Mouse (Mus musculus) heart, embryonic 14.5 days (tissue): ENCODE measurements around the gene Cdk17. TPM values are rescaled to one million over a fixed set of nuclear protein-coding genes. Genes with fewer than 3 reads are reported as not detected.
A peak's percentile ranks its signal among the peaks of the same experiment; 100 is the strongest.

Experiments
- ATAC-seq: fragments of 200-750 bp; cut with Nextera tagmentation; 2 replicates; pipeline ENCODE4 v1.8.0; 2017; ENCODE audit warnings: low read depth, moderate TSS enrichment; ENCODE audit not compliant: insufficient number of reproducible peaks, insufficient read depth, low FRiP score
- H3K27ac ChIP-seq, 2 experiments: fragments of 200-500 bp in 1 of 2; fragments of 300-500 bp in 1 of 2; sonication (generic) in 1 of 2; replicated peaks in 1 of 2; 2 replicates each; pipeline ENCODE4 v1.5.1; 2012 to 2014; ENCODE audit warnings: low read depth in 2 of 2, low read length in 2 of 2, control low read depth in 1 of 2, mild to moderate bottlenecking in 1 of 2, mixed read lengths in 1 of 2; ENCODE audit not compliant: control insufficient read depth in 1 of 2, insufficient read depth in 1 of 2
- H3K27me3 ChIP-seq: fragments of 300-500 bp; sonication (generic); 2 replicates; pipeline ENCODE4 v1.6.1; 2014; ENCODE audit warnings: mild to moderate bottlenecking, low read length, control low read depth; ENCODE audit not compliant: control insufficient read depth, insufficient read depth
- H3K36me3 ChIP-seq: fragments of 300-500 bp; sonication (generic); 2 replicates; pipeline ENCODE4 v1.6.1; 2014; ENCODE audit warnings: mild to moderate bottlenecking, control low read depth, low read length, mixed read lengths; ENCODE audit not compliant: control insufficient read depth, insufficient read depth
- H3K4me1 ChIP-seq, 2 experiments: fragments of 200-500 bp in 1 of 2; fragments of 300-500 bp in 1 of 2; sonication (generic) in 1 of 2; 2 replicates each; pipeline ENCODE4 v1.6.1; 2012 to 2014; ENCODE audit warnings: low read length in 2 of 2, control low read depth in 1 of 2, mixed read lengths in 1 of 2; ENCODE audit not compliant: control insufficient read depth in 2 of 2, insufficient read depth in 2 of 2
- H3K4me2 ChIP-seq: fragments of 300-500 bp; sonication (generic); 2 replicates; pipeline ENCODE4 v1.6.1; 2014; ENCODE audit warnings: mild to moderate bottlenecking, low read length
- H3K4me3 ChIP-seq, 2 experiments: fragments of 200-500 bp in 1 of 2; fragments of 300-500 bp in 1 of 2; sonication (generic) in 1 of 2; 2 replicates each; pipeline ENCODE4 v1.5.1; 2012 to 2014; ENCODE audit warnings: low read length in 2 of 2, mild to moderate bottlenecking in 2 of 2, control low read depth in 1 of 2, low read depth in 1 of 2, moderate library complexity in 1 of 2; ENCODE audit not compliant: control insufficient read depth in 1 of 2, insufficient read depth in 1 of 2
- H3K9ac ChIP-seq: fragments of 300-500 bp; sonication (generic); 2 replicates; pipeline ENCODE4 v1.6.1; 2014; ENCODE audit warnings: mild to moderate bottlenecking, low read length
- H3K9me3 ChIP-seq: fragments of 300-500 bp; sonication (generic); 2 replicates; pipeline ENCODE4 v1.6.1; 2016; ENCODE audit warnings: low read length, control low read depth; ENCODE audit not compliant: control insufficient read depth
- WGBS: fragments of 180-500 bp; shearing (Covaris S2); extraction: QIAGEN DNeasy Blood & Tissue Kit; methylation state at CpG from one replicate; pipeline ENCODE4 v1.1.7; 2014; 5-methylcytosine and 5-hydroxymethylcytosine counted together
- polyA plus RNA-seq: library from polyadenylated mRNA; unstranded; fragments of >200 nt; fragmentation: Nextera tagmentation; extraction: Ambion mirVana; gene quantifications from 2 replicates; pipeline ENCODE4 v1.2.1, GENCODE M21; 2014

Gene Cdk17
- polyA plus RNA-seq, 1 experiment from 2014 or later: 27.1 TPM

DNA sequence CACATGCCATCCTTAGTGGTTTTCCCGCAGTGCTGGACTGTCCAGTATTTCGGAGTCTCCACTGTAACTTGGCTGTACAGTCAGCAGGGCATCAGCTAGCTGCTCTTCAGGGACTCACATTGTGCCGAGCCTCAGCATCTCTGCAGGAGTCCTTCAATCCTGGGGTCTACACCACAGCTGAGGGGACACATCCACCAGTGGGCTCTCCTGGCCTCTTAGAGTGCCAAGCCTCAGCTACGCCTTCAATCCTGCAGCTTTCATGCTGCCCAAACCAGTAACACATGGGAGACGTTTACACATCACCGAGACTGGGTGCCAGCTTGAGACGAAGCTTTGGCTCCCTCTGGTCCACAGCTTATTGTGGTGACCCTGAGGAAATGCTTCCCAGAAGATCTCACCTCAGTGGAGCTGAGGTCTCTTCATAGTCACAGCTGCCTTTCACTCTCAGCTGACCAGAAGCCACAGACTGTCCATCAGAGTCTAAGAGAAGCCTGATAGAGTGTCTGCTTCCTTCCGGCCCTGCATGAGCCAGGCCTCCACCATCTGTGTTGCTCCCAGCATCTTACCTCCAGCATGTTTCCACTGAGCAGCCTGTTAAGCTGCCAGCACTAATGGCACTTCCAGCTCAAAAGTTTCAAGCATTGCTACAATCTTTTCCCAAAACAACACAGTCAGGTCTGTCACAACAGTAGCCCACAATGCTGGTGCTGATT lies 54.5 kb downstream of the Cdk17 start:
- no peaks in the 10 kb centered on the region; a peak in 1 of 4 replicates for H3K4me1 ChIP-seq
- H3K4me2 ChIP-seq: no peak overlapping the region
- ATAC-seq: no peak
- no peaks in the 10 kb centered on the region for H3K27me3 ChIP-seq
- peaks cover 68% of the 10 kb centered on the region for H3K36me3 ChIP-seq
- no peak overlapping the region for H3K4me3 ChIP-seq
- H3K9ac ChIP-seq: no peak overlapping the region
- WGBS: 86% methylated on average over 8 of the region's 8 CpGs
- 0 out of 2 replicates have a peak, but pooled peaks cover 5% of the 10 kb centered on the region for H3K9me3 ChIP-seq
- no peak overlapping the region for H3K27ac ChIP-seq

- WGBS: 65% methylated on average over 6 of the region's 6 CpGs
- no peaks in the 10 kb centered on the region for H3K27me3 ChIP-seq
- no peak overlapping the region for H3K4me3 ChIP-seq
- H3K36me3 ChIP-seq: peaks cover 38% of the 10 kb centered on the region
- H3K27ac ChIP-seq: no peak overlapping the region
- H3K9ac ChIP-seq: no peak overlapping the region
- ATAC-seq: no peak
- peaks cover 0 to 3% of the 10 kb centered on the region in 2 experiments; a peak in 3 of 4 replicates for H3K4me1 ChIP-seq
- no peaks in the 10 kb centered on the region for H3K9me3 ChIP-seq
- no peak overlapping the region for H3K4me2 ChIP-seq
These were observed 65.1 kb downstream of the Cdk17 start for GRCm38 (mm10) chr10:93225751-93226150.

- Histone ChIP-seq H3K9ac (no peak overlapping the region), H3K4me3 (no peak overlapping the region), H3K4me1 (peaks cover 0 to 3% of the 10 kb centered on the region in 2 experiments; a peak in 3 of 4 replicates), H3K27ac (peak overlapping the region; percentile 9 to 62), H3K9me3 (no peaks in the 10 kb centered on the region), H3K27me3 (no peaks in the 10 kb centered on the region), H3K36me3 (peaks cover 53% of the 10 kb centered on the region), H3K4me2 (0 out of 2 replicates have a peak overlapping the region, but pooled peaks have one; percentile 0)
- 39% methylated on average over 8 of the region's 8 CpGs for WGBS
- no peak for ATAC-seq
These were observed 67.2 kb downstream of the Cdk17 start for GRCm38 (mm10) chr10:93227921-93228320.

- H3K36me3 ChIP-seq: peaks cover 58% of the 10 kb centered on the region
- WGBS: 67% methylated on average over 11 of the region's 11 CpGs
- no peak overlapping the region for H3K4me3 ChIP-seq
- no peaks in the 10 kb centered on the region for H3K27me3 ChIP-seq
- peaks cover 0 to 3% of the 10 kb centered on the region in 2 experiments; a peak in 3 of 4 replicates for H3K4me1 ChIP-seq
- H3K4me2 ChIP-seq: no peak overlapping the region
- H3K9ac ChIP-seq: no peak overlapping the region
- H3K27ac ChIP-seq: peak overlapping the region in 1 of 2 experiments; percentile 9; a peak in 1 of 4 replicates
- no peak for ATAC-seq
- no peaks in the 10 kb centered on the region for H3K9me3 ChIP-seq
These were observed 67.8 kb downstream of the Cdk17 start for GRCm38 (mm10) chr10:93228401-93229007.

- H3K27me3 ChIP-seq: no peaks in the 10 kb centered on the region
- 83% methylated on average over 4 of the region's 4 CpGs for WGBS
- H3K27ac ChIP-seq: no peak overlapping the region
- H3K9ac ChIP-seq: no peak overlapping the region
- peaks cover 0 to 3% of the 10 kb centered on the region in 2 experiments; a peak in 3 of 4 replicates for H3K4me1 ChIP-seq
- H3K36me3 ChIP-seq: peaks cover 69% of the 10 kb centered on the region
- no peak overlapping the region for H3K4me3 ChIP-seq
- no peak overlapping the region for H3K4me2 ChIP-seq
- no peak for ATAC-seq
- no peaks in the 10 kb centered on the region for H3K9me3 ChIP-seq
These were observed 70.8 kb downstream of the Cdk17 start for GRCm38 (mm10) chr10:93231490-93231889.

GRCm38 (mm10) chr10:93231893-93232292 lies 71.2 kb downstream of the Cdk17 start:
- peaks cover 67% of the 10 kb centered on the region for H3K36me3 ChIP-seq
- H3K4me3 ChIP-seq: no peak overlapping the region
- no peak for ATAC-seq
- 91% methylated on average over 5 of the region's 5 CpGs for WGBS
- H3K4me1 ChIP-seq: peaks cover 0 to 3% of the 10 kb centered on the region in 2 experiments; a peak in 3 of 4 replicates
- H3K9ac ChIP-seq: no peak overlapping the region
- no peaks in the 10 kb centered on the region for H3K9me3 ChIP-seq
- H3K4me2 ChIP-seq: no peak overlapping the region
- no peak overlapping the region for H3K27ac ChIP-seq
- H3K27me3 ChIP-seq: no peaks in the 10 kb centered on the region

- no peaks in the 10 kb centered on the region for H3K27me3 ChIP-seq
- H3K4me3 ChIP-seq: no peak overlapping the region
- H3K36me3 ChIP-seq: peaks cover 79% of the 10 kb centered on the region
- H3K4me2 ChIP-seq: no peak overlapping the region
- H3K9ac ChIP-seq: no peak overlapping the region
- H3K9me3 ChIP-seq: no peaks in the 10 kb centered on the region
- no peaks in the 10 kb centered on the region for H3K4me1 ChIP-seq
- WGBS: 82% methylated on average over 6 of the region's 6 CpGs
- ATAC-seq: no peak
- no peak overlapping the region for H3K27ac ChIP-seq
These were observed 73.1 kb downstream of the Cdk17 start for GRCm38 (mm10) chr10:93233665-93234194.
